Mouse (Mus musculus): ENCODE measurements around the gene Sys1.

GRCm38 (mm10) chr2:164515897-164516296 lies 59.1 kb downstream of the Sys1 start:
- TF ChIP-seq CTCF (IDR thresholded peaks at IDR 0.05; ENCODE audit: insufficient read depth, low read depth, low read length) (no peak), POLR2A (IDR thresholded peaks at IDR 0.05; ENCODE audit: insufficient read depth, low read depth, low read length) (no peak)

Data from olfactory bulb, adult 2 months (tissue).